Mouse (Mus musculus) CD4-positive, CD25-positive, alpha-beta regulatory T cell, adult 2 months (primary cell): ENCODE data around the gene Ube2t.
A peak's percentile ranks its signal among the peaks of the same experiment; 100 is the strongest.

Experiments used
- DNase-seq: peaks from one replicate; pipeline ENCODE4 v3.0.0-alpha.2; 2012; ENCODE audit warnings: low read depth, low spot score

Gene Ube2t

DNA sequence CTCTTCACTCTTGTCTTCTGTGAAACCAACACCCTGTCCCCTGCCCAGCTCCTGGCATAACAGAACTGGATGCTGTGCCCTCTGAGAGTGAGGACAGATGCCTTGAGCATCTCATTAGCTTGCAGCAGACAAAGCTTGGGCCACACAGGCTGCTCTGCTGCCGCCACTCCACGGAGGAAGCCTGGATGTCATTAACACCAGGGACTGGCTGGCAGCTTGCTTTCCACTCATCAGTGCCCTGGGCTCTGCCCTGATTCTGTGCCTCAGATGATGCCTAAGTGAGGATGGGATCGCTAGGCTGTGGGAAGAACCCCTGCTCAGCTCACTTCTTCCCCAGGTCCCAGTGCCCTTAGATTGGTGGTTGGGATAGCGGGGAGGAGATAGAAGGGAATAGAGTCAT is 33.1 kb downstream of the Ube2t start:
- no peak for DNase-seq

DNA sequence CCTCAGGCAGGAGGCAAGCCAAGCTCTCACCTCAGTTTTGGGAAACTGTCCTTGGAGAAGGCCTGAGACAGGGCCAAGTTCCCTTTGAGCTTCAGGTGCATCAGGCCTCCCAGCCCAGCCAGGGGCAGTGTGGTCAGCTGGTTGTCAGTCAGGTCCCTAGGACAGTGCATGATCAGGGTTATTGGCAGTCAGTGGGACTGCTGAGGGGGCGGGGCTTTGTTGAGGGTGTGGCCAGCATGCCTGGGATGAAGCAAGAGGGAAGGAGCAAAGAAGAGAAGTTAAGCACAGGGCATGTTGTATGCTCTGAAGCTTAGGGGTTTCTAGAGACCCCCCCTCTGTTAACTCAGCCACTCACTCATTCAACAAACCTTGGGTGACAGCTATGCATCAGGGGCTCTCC is 33.6 kb downstream of the Ube2t start:
- DNase-seq = no peak

DNA sequence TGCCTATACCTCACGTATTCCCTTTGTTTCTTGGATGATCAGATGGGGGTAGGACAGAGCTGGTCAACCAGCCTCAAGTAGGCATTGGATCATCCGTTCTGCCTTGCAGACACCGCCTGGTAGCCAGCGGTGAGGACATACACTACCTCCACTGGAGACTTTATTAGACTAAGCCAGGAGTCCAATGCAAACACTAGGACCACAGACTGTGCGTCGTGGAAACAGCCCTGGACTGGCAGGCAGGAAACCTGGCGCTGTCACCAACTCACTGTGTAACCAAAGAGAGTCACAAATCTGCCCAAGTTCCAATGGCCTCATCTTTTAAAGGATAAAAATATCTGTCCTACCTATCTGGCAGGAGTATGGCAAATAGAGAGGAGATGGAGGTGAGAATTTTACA is 34.1 kb downstream of the Ube2t start:
- DNase-seq = no peak

DNA sequence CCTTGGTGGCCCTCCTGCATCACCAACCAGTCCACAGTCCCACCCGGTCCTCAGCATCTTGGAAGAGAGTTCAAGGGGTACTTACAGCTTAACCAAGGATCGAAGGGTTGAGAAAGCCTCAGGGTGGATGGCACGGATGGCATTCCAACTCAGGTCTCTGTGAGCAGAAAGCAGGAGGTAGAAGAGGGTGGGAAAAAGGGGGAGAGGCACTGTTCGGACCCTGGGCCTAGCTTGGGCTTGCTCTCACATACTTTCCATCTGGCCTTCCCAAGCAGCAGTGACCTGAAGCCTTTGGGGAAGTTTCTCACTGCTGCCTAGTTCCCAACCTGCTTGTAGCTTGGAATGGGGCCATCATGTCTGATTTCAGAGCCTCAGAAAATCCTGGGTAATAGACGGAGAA is 35.2 kb downstream of the Ube2t start:
- DNase-seq = no peak

DNA sequence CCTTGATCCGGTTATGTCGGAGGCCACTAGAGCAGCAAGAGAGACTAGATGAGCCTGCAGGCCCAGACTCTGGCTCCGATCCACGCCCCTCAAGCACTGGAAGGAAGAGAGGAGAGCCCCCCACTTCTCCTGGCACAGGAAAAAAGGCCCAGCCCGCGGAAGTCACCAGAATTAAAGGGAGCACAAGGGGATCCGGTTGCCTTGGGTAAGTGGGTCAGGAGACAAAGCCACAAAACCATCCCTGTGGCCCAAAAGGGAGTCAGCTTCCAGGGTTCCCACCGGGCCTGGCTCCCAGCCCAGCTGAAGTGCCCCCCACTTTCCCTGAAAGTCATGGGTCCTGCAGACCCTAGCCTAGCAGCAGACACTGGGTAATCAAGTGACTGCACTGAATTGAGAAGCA is 35.9 kb downstream of the Ube2t start:
- no peak for DNase-seq

DNA sequence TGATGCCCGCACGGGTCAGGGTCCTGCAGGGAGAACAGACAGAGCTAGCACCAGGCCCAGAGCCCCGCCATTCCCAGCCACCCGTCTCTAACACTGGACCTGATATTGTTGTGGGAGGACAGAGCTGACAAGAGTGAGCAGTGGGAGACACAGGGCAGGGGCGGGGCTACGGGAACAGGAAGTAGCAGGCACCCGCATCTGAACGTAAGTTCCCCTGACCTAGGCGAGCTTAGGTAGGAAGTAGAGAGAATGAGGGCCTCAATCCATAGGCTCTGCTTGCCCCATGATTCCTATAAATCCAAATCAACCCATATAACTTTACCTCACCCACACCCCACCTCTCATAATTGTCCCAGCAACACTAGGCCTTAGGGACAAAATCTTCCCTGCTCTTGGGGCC is 38.2 kb downstream of the Ube2t start:
- DNase-seq = peak; percentile 9

DNA sequence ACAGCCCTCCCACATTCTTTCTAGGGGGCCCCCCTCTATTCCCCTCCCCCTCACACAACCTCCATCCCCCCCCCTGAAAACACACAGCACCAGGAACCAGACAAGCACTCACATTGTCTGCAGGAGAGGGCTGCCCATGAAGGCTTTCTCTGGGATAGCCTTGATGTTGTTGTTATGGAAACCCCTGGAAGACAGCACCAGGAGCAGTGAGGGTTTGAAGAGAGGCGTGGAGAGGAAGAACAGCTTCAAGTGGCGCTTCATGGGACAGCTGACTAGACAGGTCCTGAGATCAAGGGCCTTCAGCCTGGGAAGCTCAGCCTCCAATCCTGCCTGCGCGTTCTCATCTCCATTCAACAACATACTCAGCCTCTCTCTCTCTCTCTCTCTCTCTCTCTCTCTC is 41.0 kb downstream of the Ube2t start:
- no peak for DNase-seq

DNA sequence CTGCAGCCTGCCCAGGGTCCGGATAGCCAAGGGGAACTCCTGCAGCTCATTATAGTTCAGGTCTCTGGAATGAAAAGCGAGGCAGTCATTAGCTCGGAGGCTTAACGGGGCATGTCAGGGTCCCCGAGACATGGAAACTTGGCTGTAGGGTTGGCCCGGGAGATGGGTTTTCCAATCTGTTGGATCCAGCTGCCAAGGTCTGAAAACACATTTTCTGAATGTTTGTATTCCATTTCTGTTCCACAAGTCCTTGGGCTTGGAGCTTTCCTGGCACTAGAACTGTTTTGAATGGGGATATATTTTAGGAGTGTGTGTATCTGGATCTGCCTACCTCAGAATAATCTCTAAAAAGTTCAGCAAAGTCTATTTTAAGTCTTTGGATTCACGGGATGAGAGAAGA is 43.3 kb downstream of the Ube2t start:
- no peak for DNase-seq

DNA sequence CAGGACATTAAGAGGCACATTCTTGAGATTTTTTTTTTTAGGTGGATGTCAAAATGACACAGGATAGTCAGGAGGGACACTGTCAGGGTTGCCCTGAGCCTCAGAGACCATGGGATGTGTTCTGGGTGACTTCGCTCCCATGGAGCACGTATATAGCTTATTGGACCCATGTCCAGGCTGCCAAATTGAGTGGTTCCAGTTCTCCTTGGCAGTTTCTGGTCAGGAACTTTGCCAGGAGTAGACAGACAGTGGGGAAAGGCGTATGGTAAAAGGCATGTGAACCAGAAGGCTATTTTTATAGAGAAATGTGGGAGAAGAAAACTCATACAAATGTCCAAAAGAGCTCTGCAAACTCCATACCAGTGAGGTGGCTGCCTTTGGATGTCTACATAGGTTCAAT is 47.5 kb downstream of the Ube2t start:
- DNase-seq = no peak

DNA sequence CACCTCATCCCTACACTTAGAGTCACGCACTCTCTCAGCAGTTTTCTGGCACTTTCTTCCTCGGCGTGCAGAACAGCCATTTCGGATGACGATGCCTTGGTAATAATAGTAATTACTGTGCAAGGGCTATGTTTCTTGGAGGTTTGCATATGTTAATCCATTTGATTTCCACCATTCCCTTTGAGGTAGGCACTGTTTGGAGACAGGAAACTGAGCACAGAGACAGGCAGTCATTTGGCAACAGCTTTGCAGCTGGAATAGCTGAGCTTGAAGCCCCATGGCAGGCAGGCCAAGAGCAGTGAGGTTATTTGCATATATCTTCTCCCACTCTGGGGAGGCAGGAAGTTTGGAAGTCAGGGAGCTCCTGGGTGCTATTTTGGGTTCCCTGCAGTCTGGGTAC is 49.5 kb downstream of the Ube2t start:
- DNase-seq = no peak

DNA sequence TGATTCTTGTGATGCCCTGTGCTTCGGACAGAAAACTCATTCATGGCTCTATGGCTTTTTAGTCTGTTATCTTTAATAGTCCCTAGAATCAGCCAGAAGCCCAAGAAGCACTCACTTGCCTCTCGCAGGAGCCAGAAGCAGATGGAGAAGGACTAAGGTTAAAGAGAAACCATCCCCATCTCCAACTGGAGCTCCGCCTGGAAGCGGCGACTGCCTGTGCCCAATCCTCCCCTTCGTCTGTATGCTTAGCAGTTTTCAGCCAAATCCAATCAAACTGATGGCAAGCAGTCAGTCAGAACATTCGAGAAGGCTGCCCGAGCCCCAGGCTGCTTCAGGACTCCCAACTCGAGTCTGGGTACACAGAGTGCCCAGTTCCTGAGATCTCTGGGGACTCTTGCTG is 50.1 kb downstream of the Ube2t start:
- no peak for DNase-seq

DNA sequence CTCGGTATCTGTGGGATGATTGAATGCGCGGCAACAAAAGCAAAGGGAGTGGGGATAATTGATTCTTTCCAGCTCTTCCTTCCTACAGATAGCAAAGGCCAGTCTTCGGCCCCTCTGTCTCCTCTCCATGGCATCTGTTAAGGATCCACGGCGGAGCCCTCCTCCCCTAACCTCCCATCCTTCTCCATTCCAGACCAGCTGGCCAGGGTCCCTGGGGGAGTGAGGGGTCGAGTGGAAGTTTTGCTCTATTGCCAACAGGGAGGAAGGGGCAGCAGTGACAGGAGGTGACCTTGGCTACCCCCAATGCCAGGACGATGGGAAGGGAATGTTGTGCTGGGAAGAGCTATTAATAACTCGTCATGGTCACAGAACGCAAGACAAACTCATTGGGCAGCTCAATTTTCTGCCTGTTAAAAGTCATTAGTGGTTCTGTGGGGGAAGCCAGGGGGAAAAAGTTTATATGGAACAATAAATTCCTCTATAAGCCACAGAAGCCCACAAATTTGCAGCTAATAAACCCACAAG is 52.6 kb downstream of the Ube2t start:
- no peak for DNase-seq

DNA sequence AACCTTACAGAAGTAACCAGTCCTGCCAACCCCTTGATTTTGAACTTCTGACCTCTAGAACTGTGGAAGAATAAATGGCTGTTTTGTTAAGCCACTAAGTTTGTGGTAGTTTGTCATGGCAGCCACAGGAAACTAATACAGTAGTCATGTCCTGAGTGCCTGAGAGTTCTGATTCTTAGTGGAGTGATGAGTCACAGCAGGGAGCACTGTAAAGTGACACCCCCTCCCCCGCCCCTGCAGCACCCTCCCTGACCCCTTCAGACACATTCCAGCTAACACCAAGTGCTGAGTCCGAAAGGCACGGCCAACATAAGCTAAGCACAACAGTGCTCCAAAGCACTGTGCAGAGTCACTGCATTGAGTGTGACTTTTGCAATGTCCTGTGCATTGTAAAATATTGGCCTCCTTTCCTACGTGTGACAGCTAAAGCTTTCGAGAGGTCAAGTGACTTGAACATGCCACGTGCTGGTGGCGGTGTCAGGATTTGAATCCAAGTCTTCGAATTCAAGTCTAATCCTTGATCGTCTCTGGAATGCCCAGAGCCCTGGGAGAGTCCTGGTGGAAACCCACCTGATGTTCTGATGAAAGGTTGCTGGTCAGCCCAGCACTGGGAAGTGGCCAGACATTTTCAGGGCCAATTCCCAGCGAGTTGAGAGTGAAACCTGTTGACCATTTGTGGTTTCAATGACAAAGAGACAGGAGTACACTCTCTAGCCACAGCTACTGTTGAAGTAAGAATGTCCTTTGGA is 54.7 kb downstream of the Ube2t start:
- no peak for DNase-seq

DNA sequence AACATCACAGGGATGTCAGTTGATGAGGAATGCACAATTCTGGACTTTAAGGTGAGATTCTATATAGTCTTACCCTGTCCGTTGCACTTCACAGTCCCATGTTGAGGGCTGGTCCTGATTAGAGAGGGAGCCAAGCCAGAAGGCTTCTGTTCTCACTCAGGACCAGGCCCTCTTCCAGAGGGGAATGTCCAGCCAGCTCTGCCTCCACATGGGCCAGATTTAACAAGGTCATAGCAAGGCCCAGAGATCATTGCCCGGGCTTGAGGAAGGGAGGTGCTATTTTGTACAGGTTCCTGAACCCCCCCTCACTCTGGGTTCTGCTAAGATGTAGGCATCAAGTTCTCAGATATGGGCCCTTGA is 55.3 kb downstream of the Ube2t start:
- DNase-seq = no peak

DNA sequence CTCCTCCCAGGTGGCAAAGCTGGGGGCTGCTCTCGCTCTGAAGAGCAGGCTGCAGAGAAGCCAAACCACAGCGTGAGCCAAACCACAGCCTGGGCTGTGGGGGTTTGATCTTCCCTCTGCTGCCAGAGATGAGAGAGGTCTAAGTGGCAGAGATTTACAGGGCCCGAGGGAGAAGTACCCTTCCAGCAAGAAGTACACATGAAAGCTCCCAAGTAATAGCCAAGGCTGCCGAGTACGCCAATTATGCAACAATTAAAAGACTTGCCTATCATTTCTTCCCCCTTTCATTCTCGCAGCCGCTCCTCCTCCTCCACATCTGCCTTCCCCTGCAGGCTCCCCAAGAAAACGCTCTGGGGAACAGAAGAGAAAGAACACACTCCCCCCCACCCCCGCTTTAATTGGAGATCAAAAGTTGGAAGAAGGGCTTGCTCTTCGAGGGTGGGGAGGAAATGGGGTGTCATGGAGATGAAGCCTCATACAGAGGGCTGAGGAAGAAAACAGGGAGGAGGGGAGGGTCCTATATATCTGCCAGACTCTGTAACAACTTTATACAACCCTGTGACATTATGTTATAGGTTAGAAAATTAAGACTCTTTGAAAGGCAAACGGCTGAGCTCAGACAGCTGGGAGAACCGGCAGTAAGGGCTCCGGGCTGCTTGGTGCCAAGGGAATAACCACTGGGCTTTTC is 56.9 kb downstream of the Ube2t start:
- DNase-seq = peak; percentile 4

DNA sequence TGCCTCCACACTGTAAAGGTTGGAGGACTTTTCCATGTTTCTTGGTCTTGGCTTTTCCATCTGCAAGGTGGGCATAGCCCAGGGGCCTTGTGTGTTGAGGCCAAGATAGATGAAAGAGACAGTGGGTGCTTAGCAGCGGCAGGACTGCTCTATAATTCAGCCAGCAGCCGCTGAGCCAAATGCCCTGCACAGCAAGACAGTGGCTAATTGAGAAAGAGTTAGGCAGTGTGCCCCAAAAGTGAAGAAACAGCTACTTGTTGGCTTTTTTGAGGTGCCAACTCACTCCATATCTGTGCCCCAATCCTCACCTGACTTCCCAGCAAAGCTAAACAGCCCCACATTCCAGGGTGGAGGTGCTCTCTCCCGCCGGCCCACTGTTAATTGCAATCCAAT is 57.4 kb downstream of the Ube2t start:
- no peak for DNase-seq

DNA sequence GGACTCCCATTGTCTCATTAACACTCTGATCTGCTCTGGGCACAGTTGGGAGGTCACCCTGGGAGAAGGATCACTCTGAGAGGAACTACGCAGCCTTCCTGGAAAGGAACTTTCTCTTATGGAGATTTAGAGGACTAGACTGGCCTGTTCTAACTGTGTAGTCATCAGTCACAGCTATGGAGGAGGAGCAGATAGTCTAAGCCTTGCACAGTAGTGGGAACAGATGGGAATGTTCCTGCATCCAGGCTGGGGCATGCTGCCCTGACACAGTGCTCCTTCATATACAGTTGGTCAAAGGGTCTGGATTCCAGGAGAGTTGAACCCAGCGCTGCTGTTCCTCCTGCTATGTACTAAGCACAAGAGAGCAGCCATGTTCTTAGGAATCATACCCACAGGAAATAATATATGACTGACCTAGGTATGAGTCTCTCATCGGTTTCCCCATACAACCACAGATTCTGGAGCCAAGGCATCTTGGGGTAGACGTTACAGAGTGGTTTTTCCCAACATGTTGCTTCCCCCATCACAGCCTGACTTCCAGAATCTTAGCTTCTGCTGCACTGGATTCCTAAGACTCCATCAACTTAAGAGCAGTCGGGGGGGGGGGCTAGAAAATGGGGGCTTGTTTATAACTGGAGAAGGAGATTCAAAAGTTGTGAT is 58.0 kb downstream of the Ube2t start:
- no peak for DNase-seq

DNA sequence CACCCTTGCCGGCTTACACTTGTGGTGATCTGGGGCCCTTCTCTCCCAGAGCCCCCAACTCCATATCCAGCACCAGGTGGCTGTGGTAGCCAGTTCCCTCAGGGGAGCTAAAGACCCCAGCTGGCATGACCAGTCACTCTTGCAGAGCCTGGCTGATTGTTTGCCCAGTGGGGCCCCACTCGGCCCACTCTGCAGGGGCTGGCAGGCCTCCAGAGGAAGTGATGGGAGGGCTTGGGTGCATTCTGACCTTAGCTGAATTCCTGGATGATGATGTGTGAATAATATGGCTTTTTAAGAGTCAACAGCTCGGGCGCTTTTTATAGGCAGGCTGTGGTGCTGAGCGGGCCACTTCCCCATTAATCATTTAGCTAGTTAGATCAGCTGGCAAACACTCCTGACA is 58.6 kb downstream of the Ube2t start:
- no peak for DNase-seq

DNA sequence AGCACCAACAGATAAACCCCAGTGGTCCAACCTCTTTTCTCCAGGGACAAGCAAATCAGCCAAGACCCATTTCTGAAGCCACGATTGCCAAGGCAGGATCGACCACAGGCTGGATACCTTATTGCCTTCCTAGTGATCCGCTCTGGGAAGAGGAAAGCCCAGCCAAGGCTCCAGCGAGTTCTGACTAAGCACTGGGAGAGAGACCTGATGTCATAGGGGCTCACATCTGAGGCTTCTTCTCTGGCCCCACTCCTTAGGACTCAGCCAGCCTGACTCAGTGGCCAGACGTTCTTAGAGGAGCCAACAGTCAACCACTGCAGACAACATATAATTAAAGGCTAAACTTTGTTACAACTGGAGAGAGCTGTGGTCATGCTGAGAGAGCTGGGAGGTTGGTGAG is 59.6 kb downstream of the Ube2t start:
- no peak for DNase-seq

DNA sequence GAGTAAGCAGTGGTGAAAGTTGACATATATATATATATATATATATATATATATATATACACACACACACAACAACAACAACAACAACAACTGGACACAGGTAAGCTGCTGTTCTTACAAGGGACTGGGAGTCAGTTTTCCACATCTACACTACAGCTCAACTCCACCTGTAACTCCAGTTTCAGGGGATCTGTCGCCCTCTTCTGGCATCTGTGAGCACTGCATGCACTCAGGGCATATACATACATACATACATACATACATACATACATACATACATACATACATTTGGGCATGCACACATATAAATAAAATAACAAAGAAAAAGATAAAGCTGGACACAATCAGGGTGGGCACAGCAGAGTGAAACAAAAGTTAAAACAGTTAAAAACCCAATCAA is 61.2 kb downstream of the Ube2t start:
- peak; percentile 30 for DNase-seq
